Mouse (Mus musculus): Measurements from ENCODE around the gene Pfdn6.
"Not testable (repeated sequence)": the region's sequence is repeated elsewhere in the genome, so short reads cannot be mapped to it uniquely, and the experiment has no call there.

Pfdn6 gene

DNA sequence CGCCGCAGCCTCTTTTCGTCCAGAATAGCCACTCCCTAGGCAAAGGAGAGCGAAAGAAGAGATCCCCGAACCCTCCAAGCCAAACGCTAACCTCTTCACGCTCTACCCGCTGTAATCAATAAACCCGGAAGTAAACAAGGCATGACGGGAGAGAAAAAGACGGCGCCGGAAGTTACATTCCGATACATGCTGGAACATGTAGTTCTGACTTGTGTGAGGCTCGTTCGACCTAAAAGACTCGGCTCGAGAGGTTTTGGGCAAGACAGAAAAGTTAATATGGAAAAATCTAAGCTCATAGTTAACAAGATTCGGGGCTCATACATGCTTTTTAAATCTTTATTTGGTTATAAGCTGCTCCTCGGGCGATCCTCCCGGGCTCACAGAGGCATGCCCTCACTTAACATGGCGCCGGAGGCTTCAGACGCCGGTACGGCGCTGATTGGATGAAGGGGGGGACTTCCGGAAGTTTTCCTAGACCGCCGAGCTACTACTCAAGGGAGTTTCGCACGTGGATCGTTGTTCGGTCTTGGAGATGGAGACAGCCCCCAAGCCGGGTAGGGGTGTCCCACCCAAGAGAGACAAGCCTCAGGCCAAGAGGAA, at the start of gene Pfdn6, which contains the start of gene Wdr46:
TSS of gene Pfdn6 (minus strand) at position 138 of the 600 bp plus-strand sequence.
TSS of gene Wdr46 (plus strand) at position 455 of the 600 bp plus-strand sequence.
- DNase-seq (ENCODE audit: low spot score in 2 of 2), result peak; percentile 84 to 92

DNA sequence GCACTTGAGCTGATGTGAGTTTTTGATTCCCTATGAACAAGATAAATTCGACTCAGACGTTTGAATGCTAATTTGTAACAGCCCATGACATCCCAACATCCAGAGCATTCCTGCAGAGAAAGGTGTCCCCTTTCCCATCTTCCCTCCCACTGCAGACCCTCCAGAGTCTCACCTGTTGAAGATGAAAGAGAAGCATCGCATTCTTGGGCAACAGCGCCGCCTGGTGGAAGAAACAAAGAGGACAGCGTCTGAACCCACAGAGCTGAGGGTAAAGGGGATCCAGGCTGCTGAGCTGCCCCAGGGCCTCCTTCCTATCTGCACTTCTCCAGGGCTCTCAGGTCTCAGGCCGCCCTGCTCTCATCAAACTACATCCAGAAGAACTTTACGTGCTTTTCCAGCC, 42.0 kb upstream of the Pfdn6 start:
- DNase-seq (ENCODE audit: low spot score in 2 of 2), result not testable (repeated sequence)

DNA sequence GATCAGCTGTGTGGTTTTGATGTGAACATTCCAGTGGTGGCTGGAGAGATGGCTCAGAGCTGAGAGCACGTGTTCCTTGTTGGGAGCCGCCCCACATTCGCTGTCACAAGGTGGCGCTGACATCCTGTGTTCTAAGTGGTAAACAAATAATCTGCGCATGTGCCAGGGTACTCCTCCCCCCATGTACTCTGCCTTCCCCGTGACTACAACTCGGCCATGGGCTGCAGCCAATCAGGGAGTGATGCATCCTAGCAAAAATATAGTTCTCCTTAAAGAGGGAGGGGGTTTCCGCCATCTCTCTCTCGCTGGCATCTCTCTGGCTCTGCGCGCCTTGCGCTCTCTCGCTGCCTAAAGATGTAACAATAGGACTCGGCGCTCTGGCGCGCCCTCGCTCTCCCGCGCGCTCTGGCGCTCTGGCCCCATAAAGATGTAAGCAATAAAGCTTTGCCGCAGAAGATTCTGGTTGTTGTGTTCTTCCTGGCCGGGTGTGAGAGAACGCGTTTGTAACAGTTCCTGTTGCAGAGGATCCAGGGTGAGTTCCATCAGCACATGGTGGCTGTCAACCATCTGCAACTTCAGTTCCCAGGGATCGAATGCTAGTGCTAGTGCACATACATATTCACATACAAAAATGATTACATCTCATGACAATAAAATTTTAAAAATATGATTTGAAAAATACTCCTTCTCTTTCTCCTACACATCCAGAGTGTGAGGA, 41.2 kb upstream of the Pfdn6 start:
- peak; percentile 93 for DNase-seq (ENCODE audit: low spot score in 2 of 2)

DNA sequence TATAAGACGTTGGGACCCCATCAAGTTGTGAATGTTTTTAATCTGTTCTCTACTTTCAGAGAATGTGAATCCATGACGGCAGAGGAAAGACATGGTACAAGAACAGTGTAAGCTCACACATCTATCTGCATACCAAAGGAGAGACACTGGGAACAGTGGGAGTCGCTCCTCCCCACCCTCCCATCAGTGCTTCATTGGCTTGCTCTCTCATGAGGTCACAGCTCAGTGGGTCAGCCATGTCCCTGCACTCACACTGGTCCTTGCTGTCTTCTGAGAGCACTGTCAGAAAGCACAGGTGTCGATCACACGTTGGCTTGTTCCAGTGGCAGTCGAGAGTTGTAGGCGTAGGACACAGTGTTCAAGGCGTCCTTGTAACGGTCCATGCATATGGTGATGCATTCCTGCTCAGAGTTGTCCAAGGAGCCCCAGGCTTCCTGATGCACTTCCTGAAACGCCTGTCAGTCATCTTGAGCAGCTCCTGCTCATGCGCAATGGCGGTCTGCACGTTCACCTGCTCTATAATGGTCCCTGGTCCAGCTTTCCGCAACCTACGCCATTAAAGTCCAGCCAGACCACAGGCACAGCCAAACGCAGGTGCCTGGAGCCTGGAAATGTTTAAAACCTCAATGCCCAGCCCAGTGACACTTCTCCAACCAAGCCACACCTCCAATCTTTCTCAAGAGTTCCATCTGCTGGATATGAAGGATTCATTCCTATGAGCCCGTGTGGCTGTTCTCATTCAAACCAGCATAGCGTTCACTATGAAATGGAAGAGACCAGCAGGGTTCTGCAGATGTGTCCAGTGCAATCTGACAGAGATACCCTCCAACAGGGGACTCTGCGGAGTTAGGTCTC, 40.3 kb upstream of the Pfdn6 start:
- DNase-seq (ENCODE audit: low spot score in 2 of 2), result no peak

DNA sequence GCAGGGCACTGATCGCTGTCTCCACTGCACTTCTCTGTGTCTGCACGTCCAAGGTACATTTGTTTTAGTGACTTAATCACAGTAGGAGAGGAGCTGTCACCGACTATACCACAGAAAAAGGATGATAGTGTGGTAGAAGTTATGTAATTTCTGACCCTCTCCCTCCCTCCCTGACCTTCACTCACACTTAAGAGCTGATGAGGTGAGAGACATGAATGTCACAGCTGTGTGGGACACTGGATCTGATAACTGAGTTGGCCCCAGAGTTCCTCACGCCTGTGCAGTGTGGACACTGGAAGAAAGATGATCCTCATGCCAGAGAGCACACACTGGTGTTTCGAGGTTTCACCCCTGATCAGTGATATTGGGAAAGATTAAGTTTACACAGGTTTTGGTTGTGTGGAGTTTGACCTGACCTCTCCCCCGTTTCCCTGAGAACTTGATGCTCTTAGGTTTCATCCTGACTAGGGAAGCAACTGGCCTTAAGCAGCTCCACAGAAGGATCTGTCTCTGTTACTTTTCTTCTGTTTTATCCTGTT, 39.4 kb upstream of the Pfdn6 start:
- no peak for DNase-seq (ENCODE audit: low spot score in 2 of 2)

DNA sequence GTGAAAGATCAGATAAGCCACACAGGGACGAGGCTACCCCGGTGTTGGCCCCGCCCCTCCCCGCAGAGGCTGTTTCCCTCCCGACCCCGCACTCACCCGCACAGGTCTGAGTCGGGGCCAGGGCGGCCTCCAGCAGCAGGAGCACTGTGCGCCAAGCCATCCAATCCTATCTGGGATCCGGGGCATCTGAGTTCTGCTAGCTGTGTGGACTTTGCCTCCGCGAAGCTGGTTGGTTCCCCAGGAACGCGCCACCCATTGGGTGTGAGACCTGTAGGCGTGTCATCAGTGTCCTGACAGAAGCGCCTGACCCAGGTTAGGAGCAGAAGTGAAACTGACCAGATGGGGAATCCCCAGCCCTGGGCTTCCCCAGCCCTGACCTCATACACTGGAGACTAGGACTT, 38.5 kb upstream of the Pfdn6 start:
- peak; percentile 89 to 95 for DNase-seq (ENCODE audit: low spot score in 2 of 2)

DNA sequence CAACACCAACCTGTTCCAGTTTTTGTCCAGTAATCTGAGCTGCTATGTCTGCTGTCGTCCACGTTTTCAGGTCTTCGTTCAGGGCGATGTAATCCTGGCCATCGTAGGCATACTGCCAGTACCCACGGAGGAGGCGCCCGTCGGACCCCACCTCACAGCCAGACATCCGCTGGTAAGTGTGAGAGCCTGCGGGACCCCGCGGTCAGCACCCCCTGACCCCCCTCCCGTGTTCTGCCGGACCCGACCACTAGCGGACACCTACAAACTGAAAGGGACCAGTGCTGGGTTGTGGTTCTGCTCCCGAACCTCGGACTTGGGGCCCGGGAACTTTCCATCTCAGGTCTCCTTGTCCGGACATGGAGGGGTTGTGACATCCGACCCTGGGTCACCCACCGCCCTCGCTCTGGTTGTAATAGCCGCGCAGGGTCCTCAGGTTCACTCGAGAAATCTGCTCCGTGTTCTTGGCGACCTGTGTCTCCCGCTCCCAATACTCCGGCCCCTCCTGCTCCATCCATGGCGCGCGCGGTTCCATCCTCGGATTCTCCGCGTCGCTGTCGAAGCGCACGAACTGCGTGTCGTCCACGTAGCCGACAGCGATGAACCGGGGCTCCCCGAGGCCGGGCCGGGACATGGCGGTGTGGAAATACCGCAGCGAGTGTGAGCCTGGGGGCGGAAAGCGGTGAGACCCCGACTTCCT, 37.9 kb upstream of the Pfdn6 start:
- DNase-seq (ENCODE audit: low spot score in 2 of 2), result no peak

DNA sequence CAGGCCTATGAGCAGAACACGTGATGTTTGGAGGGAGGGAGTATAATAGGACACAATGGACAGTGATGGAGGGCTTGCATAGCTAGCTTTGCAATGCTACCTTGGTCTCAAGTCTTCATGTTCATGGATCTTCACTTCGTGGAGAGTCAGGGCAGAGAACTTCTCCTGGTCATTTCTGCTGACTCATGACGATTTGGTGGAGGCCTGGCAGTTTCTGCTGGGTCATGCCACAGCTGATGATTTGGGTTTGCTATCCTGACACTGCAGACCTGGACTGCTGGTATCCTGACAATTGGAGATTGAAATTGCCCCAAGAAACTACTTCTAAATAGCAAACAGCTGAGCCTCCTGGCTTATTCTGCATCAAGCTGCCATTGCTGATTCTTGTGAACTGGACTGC, 33.4 kb upstream of the Pfdn6 start:
- no peak for DNase-seq (ENCODE audit: low spot score in 2 of 2)

DNA sequence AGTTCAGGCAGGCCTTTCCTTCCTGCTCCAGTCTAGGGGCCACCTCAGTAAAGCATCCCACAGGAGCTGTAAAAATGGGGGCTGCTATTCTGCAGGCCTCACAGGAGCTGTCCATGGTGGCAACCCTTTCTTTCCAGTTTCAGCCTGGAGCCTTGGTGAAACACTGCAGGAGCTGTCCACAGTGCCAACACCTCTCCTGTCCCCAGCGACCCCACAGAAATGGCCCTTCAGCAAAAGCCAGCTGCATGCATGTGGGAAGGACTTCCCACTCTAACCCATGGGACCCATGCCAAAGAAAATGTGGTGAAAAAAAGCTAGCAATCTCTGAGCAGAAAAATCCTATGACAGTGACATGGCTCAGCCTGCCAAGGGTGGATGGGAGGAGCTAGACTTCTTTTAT, 32.5 kb upstream of the Pfdn6 start:
- no peak for DNase-seq (ENCODE audit: low spot score in 2 of 2)

DNA sequence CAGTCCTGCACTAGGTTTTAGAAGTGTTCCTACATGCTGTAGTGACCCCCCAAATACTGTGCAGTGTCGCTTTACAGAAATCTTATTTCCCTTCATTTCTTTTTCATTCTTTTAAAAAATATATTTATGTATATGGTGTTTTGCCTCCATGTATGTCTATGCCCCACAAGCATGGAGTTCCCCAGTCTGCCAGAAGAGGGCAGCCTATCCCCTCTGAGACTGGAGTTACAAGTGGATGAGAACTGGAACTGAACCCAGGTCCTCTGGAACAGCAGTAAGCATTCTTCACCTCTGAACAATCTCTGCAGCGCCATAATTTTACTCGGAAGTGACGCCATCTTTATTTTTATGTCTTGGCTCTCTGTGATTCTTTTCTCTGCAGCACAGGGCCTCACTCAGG, 29.3 kb upstream of the Pfdn6 start:
- DNase-seq (ENCODE audit: low spot score in 2 of 2), result no peak

DNA sequence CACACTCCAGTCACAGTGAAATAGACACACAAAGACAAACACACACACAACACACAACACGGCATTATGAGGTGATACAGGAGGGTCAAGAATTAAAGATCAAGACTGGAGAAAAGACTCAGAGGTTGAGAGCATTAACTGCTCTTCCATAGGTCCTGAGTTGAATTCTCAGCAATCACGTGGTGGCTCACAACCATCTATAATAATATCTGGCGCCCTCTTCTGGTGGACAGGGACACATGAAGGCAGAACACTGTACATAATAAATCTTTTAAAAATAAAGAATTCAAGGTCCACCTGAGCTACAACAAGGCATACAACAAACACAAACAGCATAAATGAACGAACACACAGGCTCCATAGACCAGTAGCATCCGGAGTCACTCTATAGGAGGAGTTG, 28.8 kb upstream of the Pfdn6 start:
- no peak for DNase-seq (ENCODE audit: low spot score in 2 of 2)

DNA sequence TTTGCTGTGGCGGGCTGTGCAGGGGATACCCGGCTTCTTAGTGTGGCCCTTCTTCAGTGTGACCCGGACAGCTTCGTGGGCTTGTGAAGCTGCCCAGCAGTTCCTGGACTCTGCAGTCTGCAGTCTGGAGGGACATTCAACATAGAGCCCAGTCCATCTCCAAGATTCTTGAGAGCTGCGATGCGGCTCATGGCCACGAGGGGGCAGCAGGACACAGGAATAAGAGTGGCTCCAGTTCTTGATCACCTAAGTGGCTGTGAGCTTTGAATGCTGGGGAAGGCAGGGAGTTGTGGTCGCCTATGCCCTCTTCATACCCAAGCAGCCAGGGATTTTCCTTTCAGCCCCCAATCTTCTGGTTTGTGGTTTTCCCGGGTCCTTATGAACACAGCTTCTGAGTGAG, 28.3 kb upstream of the Pfdn6 start:
- peak; percentile 58 to 73 for DNase-seq (ENCODE audit: low spot score in 2 of 2)

DNA sequence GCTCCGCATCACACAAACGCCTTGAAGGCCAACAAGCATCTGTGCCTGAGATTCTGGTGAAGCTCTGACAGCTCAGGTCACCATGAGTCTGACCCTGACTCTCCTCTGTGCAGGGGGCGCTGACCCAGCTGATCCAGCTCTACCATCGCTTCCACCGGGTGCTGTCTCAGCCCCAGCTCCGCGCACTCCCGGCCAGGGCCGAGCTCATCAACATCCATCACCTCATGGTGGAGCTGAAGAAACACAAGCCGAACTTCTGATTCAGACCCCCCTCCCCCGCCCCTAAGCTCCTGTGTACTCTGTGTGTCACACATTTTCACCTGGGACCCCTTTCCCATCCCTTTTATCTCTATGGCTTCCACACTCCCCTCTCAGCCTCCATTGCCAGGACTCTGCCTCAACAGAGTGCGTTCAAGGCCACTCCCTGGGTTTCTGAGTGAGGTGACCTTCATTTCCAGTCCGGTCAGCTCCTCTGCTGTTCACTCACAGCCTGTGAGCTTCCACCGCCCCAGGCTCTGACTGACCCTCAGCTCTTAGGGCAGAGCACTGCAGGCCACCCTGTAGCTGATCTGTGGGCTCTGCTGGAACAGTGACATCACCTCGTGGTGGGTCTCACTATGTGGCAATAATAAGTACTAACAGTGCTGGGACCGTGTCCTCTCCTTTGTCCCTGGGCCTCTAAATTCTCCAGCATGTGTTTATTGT, 25.9 kb upstream of the Pfdn6 start:
- DNase-seq (ENCODE audit: low spot score in 2 of 2), result no peak

DNA sequence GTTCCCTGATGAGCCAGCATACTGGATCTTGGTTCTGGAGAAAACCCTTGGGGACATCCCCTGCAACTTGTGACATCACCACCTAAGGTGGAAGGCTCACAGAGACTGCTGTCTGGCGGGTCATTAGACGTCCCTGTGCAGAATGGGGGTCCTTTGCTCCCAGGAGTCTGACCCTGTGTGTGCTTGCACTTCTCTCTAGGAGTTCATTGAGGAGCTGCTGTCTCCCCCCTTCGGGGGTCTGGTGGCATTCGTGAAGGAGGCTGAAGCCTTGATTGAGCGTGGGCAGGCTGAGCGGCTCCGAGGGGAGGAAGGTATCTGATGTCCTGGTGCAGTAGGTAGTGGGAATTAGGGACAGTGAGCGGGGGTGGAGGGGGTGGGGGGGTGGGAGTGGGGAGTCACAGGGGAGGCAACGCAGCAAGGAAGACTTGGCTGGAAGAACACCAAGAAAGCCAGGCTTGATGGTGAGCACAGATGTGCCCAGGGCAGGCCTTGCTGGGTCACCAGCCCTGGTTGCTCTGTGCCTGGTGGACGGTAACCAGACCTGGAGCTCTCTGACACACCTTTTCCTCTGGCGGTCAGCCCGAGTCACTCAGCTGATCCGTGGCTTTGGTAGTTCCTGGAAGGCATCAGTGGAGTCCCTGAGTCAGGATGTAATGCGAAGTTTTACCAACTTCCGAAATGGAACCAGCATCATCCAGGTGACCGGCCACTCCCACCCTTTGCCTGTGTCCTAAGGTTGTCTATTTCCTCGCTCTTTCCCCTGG, 25.1 kb upstream of the Pfdn6 start:
- DNase-seq (ENCODE audit: low spot score in 2 of 2), result no peak

DNA sequence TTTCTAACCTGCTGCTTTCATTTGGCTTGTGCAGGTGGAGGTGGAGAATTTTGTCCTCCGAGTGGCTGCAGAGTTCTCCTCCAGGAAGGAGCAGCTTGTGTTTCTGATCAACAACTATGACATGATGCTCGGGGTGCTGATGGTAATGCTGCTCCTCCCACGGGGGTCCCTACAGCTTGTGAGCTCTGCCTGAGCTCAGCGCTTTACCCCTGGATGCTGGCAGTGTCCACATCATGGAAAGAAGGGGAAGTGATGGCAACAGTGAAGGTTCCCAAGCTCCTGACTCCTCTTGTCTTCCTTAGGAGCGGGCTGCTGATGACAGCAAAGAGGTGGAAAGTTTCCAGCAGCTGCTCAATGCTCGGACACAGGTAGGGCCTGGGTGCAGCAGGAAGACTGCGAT, 22.7 kb upstream of the Pfdn6 start:
- DNase-seq (ENCODE audit: low spot score in 2 of 2), result no peak

DNA sequence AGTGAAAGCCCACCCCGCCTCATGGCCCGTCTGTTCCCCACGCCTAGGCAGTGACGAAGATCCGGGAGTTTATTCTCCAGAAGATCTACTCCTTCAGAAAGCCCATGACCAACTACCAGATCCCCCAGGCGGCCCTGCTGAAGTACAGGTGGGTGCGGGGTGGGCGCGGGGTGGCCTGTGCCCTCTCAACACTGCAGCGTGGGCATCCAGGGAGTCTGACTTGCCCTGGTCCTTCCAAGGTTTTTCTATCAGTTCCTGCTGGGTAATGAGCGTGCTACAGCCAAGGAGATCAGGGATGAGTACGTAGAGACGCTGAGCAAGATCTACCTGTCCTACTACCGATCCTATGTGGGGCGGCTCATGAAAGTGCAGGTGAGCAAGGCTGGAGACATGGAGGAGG, 19.8 kb upstream of the Pfdn6 start:
- no peak for DNase-seq (ENCODE audit: low spot score in 2 of 2)

DNA sequence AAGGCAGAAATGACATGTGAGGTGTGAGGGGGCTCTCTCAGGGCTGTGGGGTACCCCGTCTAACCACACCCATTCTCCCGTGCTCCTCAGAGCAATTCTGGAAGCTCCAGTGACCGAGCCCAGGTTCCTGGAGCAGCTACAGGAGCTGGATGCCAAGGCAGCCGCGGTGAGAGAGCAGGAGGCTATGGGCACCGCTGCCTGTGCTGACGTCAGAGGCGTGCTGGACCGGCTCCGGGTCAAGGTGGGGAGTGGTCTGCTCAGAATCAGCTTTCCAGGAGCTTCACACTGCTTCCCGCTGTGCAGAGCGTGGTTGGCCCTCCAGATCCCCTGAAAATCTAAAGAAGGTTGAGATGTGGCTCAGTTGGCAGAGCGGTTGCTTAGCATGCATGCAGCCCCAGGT, 19.0 kb upstream of the Pfdn6 start:
- DNase-seq (ENCODE audit: low spot score in 2 of 2), result no peak

DNA sequence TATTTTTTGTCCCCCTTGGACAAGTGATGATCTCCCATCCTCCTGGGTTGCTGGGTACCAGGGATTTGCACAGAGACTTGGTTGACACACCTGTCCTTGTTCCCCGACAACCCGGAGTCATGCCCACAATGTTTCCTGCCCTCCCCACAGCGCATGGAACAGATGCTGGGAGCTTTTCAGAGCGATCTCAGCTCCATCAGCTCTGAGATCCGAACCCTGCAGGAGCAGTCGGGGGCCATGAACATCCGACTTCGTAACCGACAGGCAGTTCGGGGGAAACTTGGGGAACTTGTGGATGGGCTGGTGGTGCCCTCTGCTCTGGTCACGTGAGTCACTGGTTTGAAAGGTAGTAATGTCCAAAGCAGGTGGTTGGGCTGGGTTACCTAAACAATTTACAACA, 18.3 kb upstream of the Pfdn6 start:
- DNase-seq (ENCODE audit: low spot score in 2 of 2), result no peak

DNA sequence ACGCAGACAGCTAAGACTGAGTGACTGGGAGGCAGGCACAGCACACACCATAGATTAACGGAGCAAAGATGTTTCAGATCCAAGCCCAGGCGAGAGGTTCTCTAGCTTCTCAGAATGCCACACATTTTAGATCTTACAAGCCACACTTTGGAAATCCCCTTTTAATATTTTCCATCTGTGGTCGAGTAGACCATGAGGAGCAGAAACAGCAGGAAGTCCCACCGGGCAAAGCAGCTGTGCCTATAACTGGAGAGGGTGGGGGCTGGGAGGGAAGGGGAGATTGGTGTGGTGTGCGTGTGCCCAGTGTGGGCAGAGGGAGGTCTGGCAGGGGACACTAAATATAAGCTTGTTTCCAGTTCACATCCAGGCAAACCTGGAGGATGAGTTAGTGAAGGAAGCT, 17.4 kb upstream of the Pfdn6 start:
- DNase-seq (ENCODE audit: low spot score in 2 of 2), result no peak

DNA sequence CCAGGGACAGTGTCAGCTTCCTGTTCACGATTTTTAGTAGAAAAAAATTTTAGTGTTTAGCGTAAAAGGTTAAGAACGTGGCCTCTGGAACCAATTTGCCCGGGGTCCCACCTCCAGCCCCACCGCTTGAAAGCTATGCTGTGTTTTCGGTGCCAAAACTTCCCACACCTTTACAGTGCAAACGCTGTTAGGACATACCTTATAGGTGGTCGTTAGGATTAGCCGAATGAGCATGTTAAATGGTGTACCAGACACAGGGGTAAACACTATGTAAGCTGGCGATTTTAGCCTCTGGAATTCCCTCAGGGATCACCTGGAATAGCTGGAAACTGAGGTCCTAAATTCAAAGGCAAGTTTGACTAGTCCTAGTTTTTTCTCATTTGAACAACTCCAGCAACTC, 16.2 kb upstream of the Pfdn6 start:
- no peak for DNase-seq (ENCODE audit: low spot score in 2 of 2)

Data from heart, adult 9 months (tissue).